Mouse (Mus musculus) brain, adult 2 months (tissue): ENCODE measurements at regions not wholly inside any gene's neighbourhood (a gene's known extent, or its start where the extent isn't known, plus 50 kb on each side); places are given as distances from the start of the nearest gene placed in this dataset.
A peak's percentile ranks its signal among the peaks of the same experiment; 100 is the strongest.

Source experiments
- DNase-seq: peaks from one replicate; pipeline ENCODE4 v3.0.0; 2011; ENCODE audit warnings: low read depth, low spot score

DNA sequence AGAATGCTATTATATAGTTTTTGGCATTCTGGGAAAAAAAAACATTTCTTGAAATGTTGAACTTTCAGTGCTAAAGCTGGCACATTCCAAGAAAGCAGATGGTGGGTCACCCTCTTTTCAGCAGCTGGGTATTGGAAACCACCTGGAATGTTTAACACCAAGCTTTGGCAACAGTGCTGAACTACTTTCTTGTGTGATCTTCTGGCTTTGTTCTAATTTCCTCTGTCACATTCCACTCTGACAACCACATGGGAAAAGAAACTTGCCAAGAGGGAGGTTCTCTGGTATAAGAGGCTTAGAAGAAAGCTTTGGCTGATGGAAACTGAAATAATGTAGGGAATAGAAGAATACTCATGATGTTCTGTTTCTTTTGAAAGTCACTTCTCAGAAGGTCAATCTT is 920.4 kb upstream of the Tenm4 start:
- peak; percentile 6 for DNase-seq

DNA sequence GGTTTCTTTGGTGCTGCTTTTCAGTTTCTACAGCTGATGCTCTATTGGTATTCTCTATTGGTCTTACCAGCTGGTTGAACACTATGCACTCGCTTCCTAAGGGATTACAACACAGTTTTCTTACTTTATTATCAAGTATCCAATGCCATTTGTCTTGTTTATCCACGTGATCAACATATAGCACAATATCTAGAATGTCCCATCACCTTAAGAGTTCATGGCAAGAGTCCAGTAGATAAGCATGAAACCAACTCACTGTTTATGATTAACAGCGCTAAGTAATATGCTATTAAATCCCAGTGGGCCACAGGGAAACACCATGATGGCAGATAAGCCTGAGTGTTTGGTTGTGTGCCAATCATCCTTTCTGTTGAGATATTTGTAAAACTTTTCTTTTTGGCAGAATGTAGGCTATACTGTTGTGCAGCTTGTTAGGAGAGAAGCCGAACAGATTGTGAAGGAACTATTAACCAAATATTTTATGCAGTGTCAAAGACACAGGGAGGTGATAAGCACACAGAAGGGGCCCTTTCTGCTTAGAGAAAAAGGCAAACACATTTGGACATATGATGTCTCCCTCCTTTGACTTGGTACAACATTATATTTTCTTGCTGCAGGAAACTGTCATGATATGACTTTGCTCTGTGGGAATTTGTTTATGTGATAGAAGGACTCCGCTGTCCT is 917.0 kb upstream of the Tenm4 start:
- DNase-seq = peak; percentile 3

DNA sequence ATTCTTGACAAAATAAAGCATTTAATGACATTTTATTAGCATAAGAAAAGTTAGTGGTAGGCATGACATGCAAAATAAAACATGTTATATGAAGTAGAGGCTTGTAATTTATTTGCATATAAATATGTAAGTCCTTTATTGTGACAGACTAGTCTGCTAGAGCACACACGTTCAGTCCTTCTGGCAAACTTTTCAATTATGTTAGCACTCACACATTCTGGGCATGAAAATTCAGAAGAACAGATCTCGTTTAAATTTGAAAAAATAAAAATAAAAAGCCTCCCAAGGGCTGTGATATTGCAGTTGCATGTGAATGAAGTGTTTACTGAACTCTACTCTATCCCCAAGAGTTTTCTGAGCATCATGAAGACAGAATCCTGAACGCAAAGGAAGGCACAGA is 916.1 kb upstream of the Tenm4 start:
- no peak for DNase-seq

- DNase-seq = no peak
Observed at GRCm38 (mm10) chr7:95255699-95256098, 915.3 kb upstream of the Tenm4 start.

DNA sequence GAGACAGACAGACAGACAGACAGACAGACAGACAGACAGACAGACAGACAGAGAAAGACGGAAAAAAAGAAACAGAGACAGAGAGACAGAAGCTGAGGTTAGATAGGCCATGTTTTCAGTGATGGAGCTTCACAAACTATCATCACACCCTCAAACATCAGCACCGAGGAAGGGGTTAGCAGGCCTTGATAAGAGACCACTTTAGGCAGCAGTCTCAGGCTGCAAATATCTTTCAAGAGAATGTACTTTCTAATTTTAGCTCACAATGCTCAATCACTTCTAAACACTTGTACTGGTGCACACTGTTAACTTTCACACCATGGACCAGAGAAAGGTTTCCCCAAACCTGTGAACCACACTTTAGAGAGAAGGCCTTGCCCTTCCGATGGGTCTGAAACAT is 908.1 kb upstream of the Tenm4 start:
- no peak for DNase-seq

DNA sequence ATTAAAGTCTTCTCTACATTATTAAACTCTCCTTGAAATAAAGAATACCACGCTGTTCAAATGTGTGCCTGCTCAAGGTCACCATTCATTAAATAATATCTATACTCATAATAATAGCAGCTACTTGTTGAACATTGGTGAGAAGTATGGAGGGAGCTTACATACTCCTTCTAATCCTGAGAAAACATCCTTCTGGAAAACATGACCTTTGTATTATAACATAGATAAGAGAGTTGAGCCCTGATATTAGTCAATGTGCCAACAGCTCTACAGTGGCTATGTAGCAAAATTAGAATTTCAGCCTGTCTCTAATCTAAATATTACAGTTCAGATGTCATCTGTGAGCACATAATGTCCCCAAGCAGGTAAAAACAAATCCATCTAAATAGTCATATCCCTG is 893.8 kb upstream of the Tenm4 start:
- no peak for DNase-seq

- no peak for DNase-seq
Observed at GRCm38 (mm10) chr7:95313667-95314066, 857.4 kb upstream of the Tenm4 start.

DNA sequence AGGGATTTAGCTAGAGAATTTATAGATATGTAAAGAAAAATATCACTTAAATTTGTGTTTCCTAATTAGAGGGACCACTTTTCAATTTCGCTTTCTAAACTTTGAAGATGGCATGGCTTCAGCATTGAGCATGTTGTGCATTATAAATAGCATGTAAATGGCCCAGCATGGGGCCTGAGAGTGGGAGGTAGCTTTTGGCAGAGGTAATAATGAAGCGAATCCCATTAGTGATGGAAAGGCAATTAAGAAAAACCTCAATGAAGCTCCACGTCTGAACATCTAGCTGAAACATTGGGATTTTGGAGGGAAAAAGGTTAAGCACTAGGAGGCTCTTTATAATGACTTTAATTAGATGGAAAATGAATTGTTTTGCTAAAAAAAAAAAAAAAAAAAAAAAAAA is 848.0 kb upstream of the Tenm4 start:
- peak; percentile 5 for DNase-seq

GRCm38 (mm10) chr7:95324939-95325338 is 846.1 kb upstream of the Tenm4 start:
- no peak for DNase-seq

DNA sequence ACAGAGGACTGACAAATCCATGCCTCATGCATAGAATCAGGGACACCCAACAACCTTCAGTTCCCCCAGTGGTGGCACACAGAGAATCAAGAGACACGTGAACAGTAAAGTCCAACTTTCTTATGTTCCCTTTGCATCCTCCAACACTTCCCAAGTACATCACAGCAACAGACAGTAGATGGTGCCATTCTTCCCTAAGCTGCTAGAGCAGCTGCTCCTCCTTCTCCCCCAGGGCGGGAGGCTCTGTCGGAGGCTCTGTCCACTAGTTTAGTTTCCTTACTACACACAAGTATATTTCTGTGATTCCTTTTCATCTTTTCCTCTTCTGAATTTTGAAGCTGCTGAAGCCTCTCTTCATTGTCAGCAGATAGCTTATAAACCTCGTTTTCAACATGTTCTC is 839.0 kb upstream of the Tenm4 start:
- DNase-seq = peak; percentile 56

- DNase-seq = peak; percentile 14
Observed at GRCm38 (mm10) chr7:95350185-95350803, 820.8 kb upstream of the Tenm4 start.

DNA sequence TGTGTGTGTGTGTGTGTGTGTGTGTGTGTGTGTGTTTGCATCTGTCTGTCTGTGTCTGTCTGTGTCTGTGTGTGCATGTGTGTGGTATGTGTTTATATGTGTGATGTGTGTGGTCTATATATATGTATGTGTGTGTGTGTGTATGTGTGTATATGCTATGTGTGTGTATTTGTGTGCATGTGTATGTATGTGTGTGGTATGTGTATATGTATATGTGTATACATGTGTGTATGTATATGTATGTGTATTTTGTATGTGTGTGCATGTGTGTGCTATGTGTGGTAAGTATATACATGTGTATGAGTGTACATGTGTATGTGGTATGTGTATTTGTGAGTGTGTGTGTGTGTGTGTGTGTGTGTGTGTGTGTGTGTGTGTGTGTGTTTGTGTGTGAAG is 820.2 kb upstream of the Tenm4 start:
- no peak for DNase-seq

- no peak for DNase-seq
Observed at GRCm38 (mm10) chr7:95351337-95351736, 819.7 kb upstream of the Tenm4 start.

- no peak for DNase-seq
Observed at GRCm38 (mm10) chr7:95352133-95352532, 818.9 kb upstream of the Tenm4 start.

DNA sequence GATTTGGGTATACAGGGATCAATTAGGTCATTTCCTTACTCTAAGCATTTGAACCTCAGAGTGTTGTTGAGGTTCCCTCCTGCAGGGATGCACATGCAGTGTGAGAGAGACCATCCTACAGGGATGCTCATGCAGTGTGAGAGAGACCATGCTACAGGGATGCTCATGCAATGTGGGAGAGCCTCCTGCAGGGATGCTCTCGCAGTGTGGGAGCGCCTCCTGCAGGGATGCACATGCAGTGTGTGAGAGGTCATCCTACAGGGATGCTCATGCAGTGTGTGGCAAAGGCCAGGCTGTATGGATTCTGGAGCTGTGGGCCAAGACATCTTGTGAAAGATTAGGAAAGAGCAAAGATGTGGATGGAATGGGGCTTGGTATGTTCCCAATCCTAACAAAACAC is 816.1 kb upstream of the Tenm4 start:
- no peak for DNase-seq

GRCm38 (mm10) chr7:95358732-95359131 is 812.3 kb upstream of the Tenm4 start:
- DNase-seq = no peak

- no peak for DNase-seq
Observed at GRCm38 (mm10) chr7:95359154-95359553, 811.9 kb upstream of the Tenm4 start.
